Mouse (Mus musculus) CD8-positive naive resting alpha-beta T cell, adult 2 months (primary cell): ENCODE measurements at regions not wholly inside any gene's neighbourhood (a gene's known extent, or its start where the extent isn't known, plus 50 kb on each side); places are given as distances from the start of the nearest gene placed in this dataset.
A peak's percentile ranks its signal among the peaks of the same experiment; 100 is the strongest.

ENCODE experiments used
- DNase-seq, 2 experiments: peaks; one replicate each; pipeline ENCODE4 v3.0.0; 2022; ENCODE audit warnings: low read depth in 2 of 2, low spot score in 2 of 2

GRCm38 (mm10) chr6:31158648-31159047 lies 199.8 kb upstream of the Klf14 start:
- DNase-seq: no peak

GRCm38 (mm10) chr6:31159240-31159639 lies 200.4 kb upstream of the Klf14 start:
- DNase-seq: no peak

DNA sequence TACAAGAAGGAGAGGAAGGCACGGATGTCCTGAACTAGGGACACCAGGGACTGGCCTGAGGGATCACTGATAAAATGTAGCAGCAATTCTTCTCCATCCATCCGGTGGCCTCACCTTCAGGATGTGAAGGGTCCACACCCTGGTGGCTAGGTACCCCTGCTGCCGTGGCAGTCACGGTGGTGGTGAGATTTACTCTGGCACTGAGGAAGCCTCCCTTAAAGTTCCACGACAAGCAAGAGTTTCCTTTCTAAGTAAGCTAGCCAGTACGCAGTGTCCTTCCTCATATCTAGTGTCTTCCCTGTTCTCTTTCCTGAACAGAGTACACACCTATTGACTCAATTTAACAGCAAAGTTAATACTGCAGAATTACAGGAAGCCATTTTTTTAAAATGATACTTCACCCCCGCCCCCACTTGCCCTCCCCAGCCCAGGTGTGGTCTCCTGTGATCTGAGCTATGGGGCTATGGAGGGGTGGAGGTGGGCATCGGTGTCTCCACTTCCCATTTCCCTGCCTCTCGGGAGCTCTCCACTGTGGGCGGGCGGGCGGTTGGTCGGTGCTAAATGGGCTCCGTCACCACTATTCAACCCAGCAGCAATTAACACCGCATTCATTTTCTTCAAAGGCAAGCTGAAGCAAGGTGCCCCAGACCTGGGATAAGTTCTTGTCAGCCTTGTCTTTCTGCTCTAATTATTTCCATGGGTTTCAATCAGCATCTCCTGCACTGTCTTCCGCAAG lies 201.2 kb upstream of the Klf14 start:
- no peak for DNase-seq

GRCm38 (mm10) chr6:31161445-31162340 lies 202.8 kb upstream of the Klf14 start:
- no peak for DNase-seq

- no peak for DNase-seq
Observed at GRCm38 (mm10) chr6:31165011-31165410, 206.1 kb upstream of the Klf14 start.

GRCm38 (mm10) chr6:31166347-31166746 lies 207.5 kb upstream of the Klf14 start:
- DNase-seq: no peak

GRCm38 (mm10) chr6:31167732-31168131 lies 208.9 kb upstream of the Klf14 start:
- no peak for DNase-seq

- DNase-seq: no peak
Observed at GRCm38 (mm10) chr6:31168730-31169129, 209.9 kb upstream of the Klf14 start.

DNA sequence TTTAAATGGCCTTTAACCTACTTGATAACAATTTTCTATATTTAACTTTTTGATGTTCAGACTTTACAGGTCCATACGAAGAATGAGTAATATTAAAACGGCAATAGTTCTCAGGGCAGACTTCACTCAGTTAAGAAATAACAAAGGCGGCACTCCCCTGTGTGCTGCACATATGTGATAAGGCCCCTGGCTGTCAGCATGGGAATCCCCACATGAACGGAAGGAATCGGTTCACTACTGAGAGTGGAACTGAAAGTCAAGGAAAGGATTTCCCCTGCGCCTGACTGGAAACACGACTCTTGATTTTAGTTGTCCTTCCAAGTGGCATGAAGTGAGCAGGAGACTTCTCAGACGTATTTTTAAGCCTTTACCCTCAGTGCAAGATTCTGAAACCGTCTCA lies 210.5 kb upstream of the Klf14 start:
- DNase-seq: no peak

GRCm38 (mm10) chr6:31169868-31170600 lies 211.2 kb upstream of the Klf14 start:
- no peak for DNase-seq

- DNase-seq: no peak
Observed at GRCm38 (mm10) chr6:31171831-31172569, 213.1 kb upstream of the Klf14 start.

DNA sequence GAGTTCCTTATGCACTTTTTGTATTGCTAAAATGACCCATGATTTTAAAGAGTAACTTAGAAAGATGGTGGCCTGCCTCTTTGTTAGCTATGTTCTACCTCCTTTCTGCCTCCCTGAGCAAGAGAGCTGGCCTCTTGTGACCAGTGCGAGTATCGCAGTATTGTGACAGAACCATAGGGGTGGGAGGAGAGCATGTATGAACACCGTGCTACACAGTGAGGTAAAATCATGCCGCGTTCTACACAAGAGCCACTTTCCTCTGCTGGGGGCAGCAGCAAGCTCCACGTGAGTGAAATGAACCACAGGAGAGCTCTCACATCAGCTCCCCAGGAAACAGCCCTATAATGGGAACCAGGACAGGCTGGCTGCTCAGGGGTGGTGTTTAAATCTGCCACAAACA lies 216.9 kb upstream of the Klf14 start:
- DNase-seq: no peak

GRCm38 (mm10) chr6:31176368-31176767 lies 217.5 kb upstream of the Klf14 start:
- peak in 1 of 2 experiments; percentile 40 for DNase-seq

- DNase-seq: no peak
Observed at GRCm38 (mm10) chr6:31176831-31177230, 218.0 kb upstream of the Klf14 start.

DNA sequence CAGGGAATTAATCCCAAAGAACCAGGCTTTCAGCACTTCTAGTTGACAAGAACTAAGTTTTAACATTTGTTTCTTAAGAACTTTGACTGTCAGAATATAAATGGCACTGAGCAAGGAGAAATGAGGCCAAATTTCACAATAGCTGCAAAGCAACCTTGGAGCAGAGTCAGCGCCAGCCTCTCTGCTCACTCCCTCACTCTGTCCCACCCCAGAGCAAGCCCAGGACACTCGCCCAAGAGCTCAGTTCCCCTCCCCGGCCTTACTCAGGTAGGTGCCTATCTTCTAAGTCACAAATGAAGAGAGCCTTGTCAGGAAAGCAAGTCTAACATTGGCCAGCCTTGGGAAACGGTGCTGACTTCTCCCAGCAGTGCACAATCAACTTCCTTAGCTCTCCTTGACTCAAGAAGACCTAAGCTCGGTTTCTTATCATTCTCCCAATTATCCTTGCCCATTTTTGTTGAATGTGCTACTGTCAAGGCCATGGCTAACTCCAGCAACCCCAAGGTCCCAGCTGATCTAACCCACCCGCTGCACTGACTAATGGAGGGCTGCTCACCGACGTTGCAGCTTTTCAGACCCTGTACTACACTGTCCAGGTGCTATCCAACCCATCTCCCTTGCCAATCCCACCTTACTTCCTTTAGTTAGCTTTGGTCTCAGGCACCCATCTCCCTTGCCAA lies 219.5 kb upstream of the Klf14 start:
- DNase-seq: no peak

- DNase-seq: no peak
Observed at GRCm38 (mm10) chr6:31182284-31182683, 216.3 kb upstream of the Mkln1 start.

DNA sequence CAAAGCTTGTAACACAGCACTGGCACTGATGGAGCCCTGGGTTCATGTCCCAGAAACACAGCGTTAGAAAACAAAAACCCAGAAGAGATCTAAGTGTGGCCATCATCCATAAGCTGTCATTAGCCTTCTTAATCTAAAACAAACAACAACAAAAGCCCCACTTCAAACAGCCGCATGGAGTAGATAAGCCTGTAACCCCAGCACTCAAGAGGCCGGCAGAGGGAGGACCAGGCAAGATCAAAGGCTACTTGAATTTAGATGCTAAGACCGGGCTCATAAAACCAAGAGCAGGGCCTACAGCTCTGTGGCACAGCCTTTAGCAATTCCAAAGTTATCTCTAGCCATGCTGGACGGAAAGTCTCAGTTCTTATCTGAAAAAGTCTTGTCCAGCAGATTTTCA lies 215.4 kb upstream of the Mkln1 start:
- DNase-seq: no peak

DNA sequence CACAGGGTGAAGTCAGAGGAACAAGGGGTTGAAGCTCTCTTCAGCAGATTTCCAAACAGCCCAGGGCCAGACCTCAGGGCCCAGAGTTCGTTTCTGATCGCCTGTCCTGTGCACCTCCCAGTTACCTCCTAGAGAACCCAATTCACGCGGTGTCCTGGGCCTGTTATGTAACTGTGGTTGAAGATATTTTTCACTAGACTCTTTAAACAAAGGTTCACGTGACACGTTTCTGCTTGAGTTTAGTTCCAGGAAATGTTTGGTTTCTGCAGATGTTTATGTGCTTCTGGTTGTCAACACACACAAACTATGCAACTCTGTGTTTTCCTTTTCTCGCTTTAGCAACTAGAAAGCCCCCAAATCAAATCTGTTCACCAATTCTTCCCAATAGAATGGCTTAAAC lies 214.0 kb upstream of the Mkln1 start:
- peak; percentile 45 to 48 for DNase-seq

GRCm38 (mm10) chr6:31185151-31185550 lies 213.4 kb upstream of the Mkln1 start:
- no peak for DNase-seq

DNA sequence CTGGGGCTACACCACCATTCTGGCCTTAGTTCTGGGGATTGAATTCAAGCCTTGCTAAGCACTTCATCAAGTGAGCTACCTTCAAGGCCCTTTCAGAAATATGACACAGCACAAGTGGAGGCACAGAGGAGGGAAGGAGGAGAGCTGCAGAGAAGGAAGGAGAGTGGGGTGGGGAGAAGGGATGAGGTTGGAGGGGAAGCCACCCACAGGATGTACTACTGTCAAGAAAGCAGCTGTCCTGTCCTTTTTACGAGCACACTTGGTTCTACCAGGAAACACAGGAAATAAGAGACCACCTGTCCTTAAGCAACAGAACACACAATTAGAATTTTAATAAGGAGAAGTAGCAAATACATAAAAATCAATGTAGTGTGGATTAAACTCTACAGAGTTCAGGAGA lies 210.5 kb upstream of the Mkln1 start:
- DNase-seq: no peak
